Mouse (Mus musculus) kidney, adult 2 months (tissue): ENCODE measurements at regions not wholly inside any gene's neighbourhood (a gene's known extent, or its start where the extent isn't known, plus 50 kb on each side); places are given as distances from the start of the nearest gene placed in this dataset.

Experiments used
- CTCF ChIP-seq: fragments of 200-500 bp; conservative IDR thresholded peaks from 2 replicates; pipeline ENCODE4 v1.5.1; 2011; ENCODE audit warnings: low read depth, mild to moderate bottlenecking, control low read depth, low read length, moderate library complexity, mixed read lengths; ENCODE audit not compliant: insufficient read depth, insufficient read length
- POLR2A ChIP-seq: fragments of 200-500 bp; IDR thresholded peaks from one replicate; pipeline ENCODE4 v1.6.1; 2011; ENCODE audit warnings: low read depth, low read length, control low read depth

DNA sequence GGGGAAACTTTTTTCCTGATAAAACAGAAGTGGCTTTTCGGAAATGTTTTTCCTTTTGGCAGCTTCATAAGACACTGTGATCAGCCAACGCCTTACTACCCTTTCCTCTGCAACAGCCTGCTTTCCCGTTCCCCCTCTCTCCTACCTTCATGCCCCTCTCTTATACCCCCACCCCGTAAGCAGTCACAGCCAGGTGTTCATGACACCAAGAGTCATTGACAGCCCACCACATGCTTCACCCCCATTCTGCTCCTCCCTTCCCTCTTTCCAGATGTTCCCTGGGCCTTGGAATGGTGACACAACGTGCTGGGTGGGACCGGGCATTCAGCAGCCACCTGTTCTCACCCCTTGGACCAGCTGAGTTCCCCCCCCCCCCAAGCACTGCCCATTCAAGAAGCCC, 56.5 kb upstream of the Cux1 start:
- TF ChIP-seq CTCF (no peak), POLR2A (no peak)
